Mouse (Mus musculus) C2C12 (cell line): ENCODE data around the gene Cdyl.

ENCODE experiments used
- CTCF ChIP-seq: IDR thresholded peaks from one replicate; pipeline ENCODE4 v1.5.1; 2011; ENCODE audit not compliant: control insufficient read depth, insufficient read depth, insufficient read length
- MAX ChIP-seq: IDR thresholded peaks from one replicate; pipeline ENCODE4 v1.6.1; 2011; ENCODE audit warnings: mild to moderate bottlenecking, control low read depth

- TF ChIP-seq MAX (no peak), CTCF (no peak)
These were observed 34.8 kb upstream of the Cdyl start for GRCm38 (mm10) chr13:35624831-35625230.
